Mouse (Mus musculus) liver, embryonic 14.5 days (tissue): Measurements from ENCODE around the gene Cpd. TPM values are rescaled to one million over a fixed set of nuclear protein-coding genes. Genes with fewer than 3 reads are reported as not detected.

Experiments
- ATAC-seq: fragments of 200-750 bp; cut with Nextera tagmentation; 2 replicates; pipeline ENCODE4 v1.8.0; 2017; ENCODE audit warnings: moderate number of reproducible peaks, mild to moderate bottlenecking, moderate library complexity; ENCODE audit not compliant: insufficient read depth
- DNase-seq, 3 experiments: peaks; one replicate each; pipeline ENCODE4 v3.0.0-alpha.2; 2012 to 2013; ENCODE audit warnings: low read depth in 3 of 3, low spot score in 3 of 3
- H3K27ac ChIP-seq: fragments of 300-500 bp; sonication (generic); 2 replicates; pipeline ENCODE4 v1.5.1; 2014; ENCODE audit warnings: moderate library complexity, mild to moderate bottlenecking, control low read depth, inconsistent platforms
- H3K27me3 ChIP-seq: fragments of 300-500 bp; sonication (generic); 2 replicates; pipeline ENCODE4 v1.6.1; 2014; ENCODE audit warnings: mild to moderate bottlenecking, low read length, moderate library complexity; ENCODE audit not compliant: control insufficient read depth, insufficient read depth
- H3K36me3 ChIP-seq: fragments of 300-500 bp; sonication (generic); replicated peaks from 2 replicates; pipeline ENCODE4 v1.6.1; 2014; ENCODE audit warnings: low read depth; ENCODE audit not compliant: control insufficient read depth, insufficient read depth
- H3K4me1 ChIP-seq, 2 experiments: fragments of 200-500 bp in 1 of 2; fragments of 300-500 bp in 1 of 2; sonication (generic) in 1 of 2; replicated peaks; 2 replicates each; pipeline ENCODE4 v1.6.1; 2012 to 2014; ENCODE audit warnings: antibody characterized with exemption in 1 of 2, inconsistent platforms in 1 of 2, low read length in 1 of 2; ENCODE audit not compliant: control insufficient read depth in 2 of 2, insufficient read depth in 2 of 2
- H3K4me2 ChIP-seq: fragments of 300-500 bp; sonication (generic); 2 replicates; pipeline ENCODE4 v1.6.1; 2014; ENCODE audit warnings: low read depth, mild to moderate bottlenecking, control low read depth, moderate library complexity
- H3K4me3 ChIP-seq, 2 experiments: fragments of 200-500 bp in 1 of 2; fragments of 300-500 bp in 1 of 2; sonication (generic) in 1 of 2; 2 replicates each; pipeline ENCODE4 v1.5.1; 2012 to 2014; ENCODE audit warnings: low read depth in 2 of 2, low read length in 2 of 2, mild to moderate bottlenecking in 2 of 2, control low read depth in 1 of 2, inconsistent platforms in 1 of 2, moderate library complexity in 1 of 2; ENCODE audit not compliant: insufficient read depth in 1 of 2
- H3K9ac ChIP-seq: fragments of 300-500 bp; sonication (generic); replicated peaks from 2 replicates; pipeline ENCODE4 v1.6.1; 2014; ENCODE audit warnings: mild to moderate bottlenecking, control low read depth, moderate library complexity
- H3K9me3 ChIP-seq: fragments of 300-500 bp; sonication (generic); 2 replicates; pipeline ENCODE4 v1.6.1; 2016; ENCODE audit warnings: low read length, mixed read lengths; ENCODE audit not compliant: control insufficient read depth
- CTCF ChIP-seq: IDR thresholded peaks from 2 replicates; pipeline ENCODE4 v1.5.1; 2016; ENCODE audit warnings: antibody characterized with exemption, low read depth, control low read depth
- EP300 ChIP-seq: IDR thresholded peaks from 2 replicates; pipeline ENCODE4 v1.6.1; 2016; ENCODE audit warnings: antibody characterized with exemption, low read depth
- WGBS: fragments of 180-500 bp; shearing (Covaris S2); extraction: QIAGEN DNeasy Blood & Tissue Kit; methylation state at CpG from one replicate; pipeline ENCODE4 v1.1.7; 2014; ENCODE audit not compliant: insufficient replicate concordance; 5-methylcytosine and 5-hydroxymethylcytosine counted together
- polyA plus RNA-seq, 2 experiments: library from polyadenylated mRNA; depleted of rRNA in 1 of 2; stranded (reverse) in 1 of 2; unstranded in 1 of 2; fragments of >200 nt; fragmentation: Nextera tagmentation in 1 of 2; extraction: Ambion mirVana in 1 of 2; gene quantifications; 2 replicates each; pipeline versions ENCODE4 v1.2.1 to v1.2.3; 2012 to 2014

Cpd gene
- polyA plus RNA-seq (2012; rRNA removed) (5.9 and 7.2 TPM in 2 replicates), polyA plus RNA-seq (2014; fragmentation: Nextera tagmentation; extraction: Ambion mirVana) (8.2 and 8.5 TPM in 2 replicates)

- TF ChIP-seq CTCF = no peak
- no peak for TF ChIP-seq EP300
- peak; percentile 91 to 93 (median 93) for DNase-seq
- 0% methylated on average over 29 of the region's 29 CpGs for WGBS
- no peaks in the 10 kb centered on the region for H3K36me3 ChIP-seq
- peak within 1 kb of the TSS; percentile 84 for H3K4me2 ChIP-seq
- peak within 1 kb of the TSS; percentile 85 for H3K9ac ChIP-seq
- H3K4me1 ChIP-seq = peaks cover 12 to 19% of the 10 kb centered on the region in 2 experiments
- H3K9me3 ChIP-seq = no peaks in the 10 kb centered on the region; the same call in 1 of the 2 replicates
- H3K27me3 ChIP-seq = no peaks in the 10 kb centered on the region
- H3K27ac ChIP-seq = peak within 1 kb of the TSS; percentile 58; the same call in 1 of the 2 replicates
- peak within 1 kb of the TSS; percentile 71 to 96 for H3K4me3 ChIP-seq
- peak; percentile 99 for ATAC-seq
Measured at GRCm38 (mm10) chr11:76846878-76847222, at the start of gene Cpd. Cpd (minus strand) TSS chr11:76847018.

- Histone ChIP-seq H3K4me1 (peaks cover 0 to 11% of the 10 kb centered on the region in 2 experiments; a peak in 2 of 4 replicates), H3K27me3 (no peaks in the 10 kb centered on the region), H3K4me2 (no peak overlapping the region), H3K4me3 (no peak overlapping the region), H3K36me3 (no peaks in the 10 kb centered on the region), H3K9ac (no peak overlapping the region), H3K27ac (no peak overlapping the region), H3K9me3 (no peaks in the 10 kb centered on the region)
- 54% methylated on average over 6 of the region's 6 CpGs for WGBS
- DNase-seq (no peak), ATAC-seq (no peak)
- TF ChIP-seq EP300 (no peak), CTCF (no peak)
Measured at GRCm38 (mm10) chr11:76896360-76896759, 49.5 kb upstream of the Cpd start.

- Histone ChIP-seq H3K4me2 (no peak overlapping the region), H3K9ac (no peak overlapping the region), H3K4me3 (no peak overlapping the region), H3K36me3 (no peaks in the 10 kb centered on the region), H3K27ac (no peak overlapping the region), H3K9me3 (no peaks in the 10 kb centered on the region), H3K4me1 (peaks cover 0 to 20% of the 10 kb centered on the region in 2 experiments; a peak in 2 of 4 replicates), H3K27me3 (no peaks in the 10 kb centered on the region)
- 14% methylated on average over 5 of the region's 5 CpGs for WGBS
- DNase-seq (peak in 2 of 3 experiments; percentile 36 to 39), ATAC-seq (peak; percentile 26; the same call in 1 of the 2 replicates)
- TF ChIP-seq EP300 (no peak), CTCF (peak; percentile 85)
Measured at GRCm38 (mm10) chr11:76894240-76894639, 47.4 kb upstream of the Cpd start.

GRCm38 (mm10) chr11:76893570-76893969, 46.8 kb upstream of the Cpd start:
- no peak for ATAC-seq
- Histone ChIP-seq H3K4me2 (no peak overlapping the region), H3K9ac (no peak overlapping the region), H3K9me3 (no peaks in the 10 kb centered on the region), H3K4me1 (peaks cover 0 to 20% of the 10 kb centered on the region in 2 experiments; a peak in 2 of 4 replicates), H3K27me3 (no peaks in the 10 kb centered on the region), H3K4me3 (no peak overlapping the region), H3K36me3 (no peaks in the 10 kb centered on the region), H3K27ac (no peak overlapping the region)
- WGBS = 7% methylated on average over 4 of the region's 4 CpGs
- TF ChIP-seq EP300 (no peak), CTCF (no peak)
- no peak for DNase-seq

- H3K27ac ChIP-seq = no peak overlapping the region
Measured at GRCm38 (mm10) chr11:76892972-76893371, 46.2 kb upstream of the Cpd start.

More at GRCm38 (mm10) chr11:76892972-76893371, 46.2 kb upstream of the Cpd start:
- ATAC-seq = no peak
- no peaks in the 10 kb centered on the region for H3K9me3 ChIP-seq
- no peak overlapping the region for H3K4me2 ChIP-seq
- H3K9ac ChIP-seq = no peak overlapping the region
- H3K27me3 ChIP-seq = no peaks in the 10 kb centered on the region
- no peak overlapping the region for H3K4me3 ChIP-seq
- TF ChIP-seq CTCF (no peak), EP300 (no peak)
- no peak for DNase-seq
- H3K4me1 ChIP-seq = peaks cover 0 to 20% of the 10 kb centered on the region in 2 experiments; a peak in 2 of 4 replicates
- 45% methylated on average over 3 of the region's 3 CpGs for WGBS
- H3K36me3 ChIP-seq = no peaks in the 10 kb centered on the region
